Mouse (Mus musculus): ENCODE results near the gene Arl14ep.
"Not testable (repeated sequence)": the region's sequence is repeated elsewhere in the genome, so short reads cannot be mapped to it uniquely, and the experiment has no call there.

The Arl14ep gene

GRCm38 (mm10) chr2:106973959-106974639 lies at the start of gene Arl14ep:
Arl14ep (minus strand) TSS chr2:106974424.
- peak; percentile 90 for DNase-seq

GRCm38 (mm10) chr2:107022713-107023112 lies 48.5 kb upstream of the Arl14ep start:
- no peak for DNase-seq

- DNase-seq, result no peak
Measured at GRCm38 (mm10) chr2:107019331-107019730, 45.1 kb upstream of the Arl14ep start.

- DNase-seq, result no peak
Measured at GRCm38 (mm10) chr2:107013161-107013560, 38.9 kb upstream of the Arl14ep start.

- no peak for DNase-seq
Measured at GRCm38 (mm10) chr2:107012318-107012717, 38.1 kb upstream of the Arl14ep start.

GRCm38 (mm10) chr2:107010160-107010559 lies 35.9 kb upstream of the Arl14ep start:
- DNase-seq, result no peak

GRCm38 (mm10) chr2:107006378-107006777 lies 32.2 kb upstream of the Arl14ep start:
- DNase-seq, result no peak

GRCm38 (mm10) chr2:107005876-107006275 lies 31.7 kb upstream of the Arl14ep start:
- not testable (repeated sequence) for DNase-seq

GRCm38 (mm10) chr2:106991261-106991660 lies 17.0 kb upstream of the Arl14ep start:
- no peak for DNase-seq

GRCm38 (mm10) chr2:106984945-106985344 lies 10.7 kb upstream of the Arl14ep start:
- DNase-seq, result no peak

- DNase-seq, result no peak
Measured at GRCm38 (mm10) chr2:106982503-106982902, 8.3 kb upstream of the Arl14ep start.

GRCm38 (mm10) chr2:106976472-106976871 lies 2.2 kb upstream of the Arl14ep start:
- peak; percentile 15 for DNase-seq

- no peak for DNase-seq
Measured at GRCm38 (mm10) chr2:106973332-106973958, 779 bp downstream of the Arl14ep start.

- DNase-seq, result no peak
Measured at GRCm38 (mm10) chr2:106972851-106973250, 1.4 kb downstream of the Arl14ep start.

- DNase-seq, result no peak
Measured at GRCm38 (mm10) chr2:106970971-106971370, 3.3 kb downstream of the Arl14ep start.

- no peak for DNase-seq
Measured at GRCm38 (mm10) chr2:106968320-106968719, 5.9 kb downstream of the Arl14ep start.

- no peak for DNase-seq
Measured at GRCm38 (mm10) chr2:106963560-106963959, 10.7 kb downstream of the Arl14ep start.

GRCm38 (mm10) chr2:106961650-106962049 lies 12.6 kb downstream of the Arl14ep start:
- DNase-seq, result no peak

GRCm38 (mm10) chr2:106961066-106961465 lies 13.2 kb downstream of the Arl14ep start:
- DNase-seq, result no peak

GRCm38 (mm10) chr2:106960237-106960636 lies 14.0 kb downstream of the Arl14ep start:
- DNase-seq, result no peak

- no peak for DNase-seq
Measured at GRCm38 (mm10) chr2:106959380-106959779, 14.8 kb downstream of the Arl14ep start.

GRCm38 (mm10) chr2:106958916-106959315 lies 15.3 kb downstream of the Arl14ep start:
- DNase-seq, result no peak

- no peak for DNase-seq
Measured at GRCm38 (mm10) chr2:106956146-106956545, 18.1 kb downstream of the Arl14ep start.

GRCm38 (mm10) chr2:106955621-106956020 lies 18.6 kb downstream of the Arl14ep start:
- no peak for DNase-seq

GRCm38 (mm10) chr2:106954975-106955374 lies 19.2 kb downstream of the Arl14ep start:
- DNase-seq, result no peak
